Mouse (Mus musculus): Measurements from ENCODE around the gene Lsm3. TPM values are rescaled to one million over a fixed set of nuclear protein-coding genes. Genes with fewer than 3 reads are reported as not detected.
"Not testable (repeated sequence)": the region's sequence is repeated elsewhere in the genome, so short reads cannot be mapped to it uniquely, and the experiment has no call there.

Lsm3 gene
- 50.9 and 64.4 TPM in 2 replicates for polyA plus RNA-seq (2012; ENCODE audit: insufficient read depth, insufficient read length, missing spikeins)

DNA sequence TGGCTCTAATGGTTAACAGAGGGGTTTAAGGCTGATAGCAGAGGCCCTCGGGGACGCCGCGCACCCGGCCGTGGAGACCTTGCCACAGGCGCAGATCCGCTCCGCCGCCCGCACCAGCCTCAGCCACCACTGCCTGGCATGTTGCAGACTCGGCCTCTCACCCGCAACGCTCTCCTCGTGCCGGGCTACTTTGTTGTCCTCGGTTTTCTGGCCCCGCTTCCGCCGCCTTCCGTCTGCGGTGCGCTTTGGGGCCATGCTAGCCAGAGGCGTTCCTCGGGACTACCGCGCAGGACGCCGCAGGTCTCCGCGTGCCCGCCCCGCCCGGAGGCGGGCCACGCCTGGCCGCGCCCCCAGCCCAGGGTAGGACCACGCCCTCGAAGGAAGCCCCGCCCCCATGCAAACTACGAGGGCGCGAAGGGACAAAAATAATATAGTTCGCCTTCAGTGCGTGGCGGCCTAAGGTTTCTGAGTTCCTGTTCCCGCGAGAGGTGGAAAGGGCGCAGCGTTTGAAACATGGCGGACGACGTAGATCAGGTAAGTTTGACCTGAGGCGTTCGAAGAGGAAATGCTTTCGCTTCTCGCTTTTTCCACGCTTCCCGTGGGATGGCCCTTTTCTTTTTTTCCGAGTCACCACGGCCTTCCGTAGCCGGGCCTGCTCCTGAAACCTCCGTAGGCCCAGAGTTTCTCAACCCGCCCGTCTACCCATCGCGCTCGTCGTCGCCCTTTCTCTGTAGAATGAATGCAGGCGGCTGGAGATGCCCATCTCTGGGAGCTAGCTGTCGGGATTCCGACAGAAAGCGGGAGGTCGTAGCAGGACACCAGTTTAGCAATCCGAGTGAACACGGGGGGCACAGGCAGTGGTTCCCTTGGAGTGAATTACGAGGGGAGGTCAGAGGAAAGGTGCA is at the start of gene Lsm3, which contains the start of gene Xpc:
Gene Lsm3 (plus strand): TSS at position 384 of the 905 bp plus-strand sequence.
Gene Xpc (minus strand): TSS at position 344 of the 905 bp plus-strand sequence.
- Histone ChIP-seq H3K27ac (replicated peaks; ENCODE audit: low read depth, low read length) (peak within 1 kb of the TSS; percentile 53), H3K4me3 (ENCODE audit: insufficient read depth, low read depth, low read length) (peak within 1 kb of the TSS; percentile 83), H3K4me1 (ENCODE audit: control insufficient read depth, insufficient read depth, insufficient read length, low read length) (peaks cover 3% of the 10 kb centered on the region; the same call in 1 of the 2 replicates)

GRCm38 (mm10) chr6:91467106-91467505 is 48.6 kb upstream of the Lsm3 start:
- no peak overlapping the region for H3K4me3 ChIP-seq (ENCODE audit: insufficient read depth, low read depth, low read length)
- H3K4me1 ChIP-seq (ENCODE audit: control insufficient read depth, insufficient read depth, insufficient read length, low read length) = peaks cover 2% of the 10 kb centered on the region; the same call in 1 of the 2 replicates
- H3K27ac ChIP-seq (replicated peaks; ENCODE audit: low read depth, low read length) = no peak overlapping the region

DNA sequence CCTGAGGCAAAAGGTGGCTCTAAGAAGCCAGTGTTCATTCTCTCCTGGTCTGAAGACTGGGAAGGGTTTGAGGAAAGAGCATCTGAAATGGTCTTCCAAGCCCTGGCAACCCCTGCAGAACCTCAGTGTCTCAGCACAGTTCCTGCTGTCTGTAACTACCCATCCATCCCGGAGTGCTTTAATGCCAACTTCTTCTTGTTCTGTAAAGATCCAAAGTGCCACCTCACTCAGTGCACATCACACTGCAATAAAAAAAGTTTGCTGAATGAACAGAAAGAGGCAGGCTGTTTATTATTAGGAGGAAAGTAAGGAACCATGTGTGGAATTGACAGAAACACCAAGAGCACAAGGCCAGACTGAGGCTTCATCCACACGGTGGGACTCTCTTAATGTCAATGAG is 45.0 kb upstream of the Lsm3 start:
- no peak overlapping the region for H3K27ac ChIP-seq (replicated peaks; ENCODE audit: low read depth, low read length)
- peaks cover 8% of the 10 kb centered on the region; the same call in 1 of the 2 replicates for H3K4me1 ChIP-seq (ENCODE audit: control insufficient read depth, insufficient read depth, insufficient read length, low read length)
- no peak overlapping the region for H3K4me3 ChIP-seq (ENCODE audit: insufficient read depth, low read depth, low read length)

GRCm38 (mm10) chr6:91471427-91471826 is 44.3 kb upstream of the Lsm3 start:
- H3K27ac ChIP-seq (replicated peaks; ENCODE audit: low read depth, low read length); H3K4me1 ChIP-seq (ENCODE audit: control insufficient read depth, insufficient read depth, insufficient read length, low read length); H3K4me3 ChIP-seq (ENCODE audit: insufficient read depth, low read depth, low read length): not testable (repeated sequence)

GRCm38 (mm10) chr6:91472319-91472718 is 43.4 kb upstream of the Lsm3 start:
- peaks cover 8% of the 10 kb centered on the region; the same call in 1 of the 2 replicates for H3K4me1 ChIP-seq (ENCODE audit: control insufficient read depth, insufficient read depth, insufficient read length, low read length)
- H3K27ac ChIP-seq (replicated peaks; ENCODE audit: low read depth, low read length) = no peak overlapping the region
- H3K4me3 ChIP-seq (ENCODE audit: insufficient read depth, low read depth, low read length) = peak overlapping the region; percentile 77

DNA sequence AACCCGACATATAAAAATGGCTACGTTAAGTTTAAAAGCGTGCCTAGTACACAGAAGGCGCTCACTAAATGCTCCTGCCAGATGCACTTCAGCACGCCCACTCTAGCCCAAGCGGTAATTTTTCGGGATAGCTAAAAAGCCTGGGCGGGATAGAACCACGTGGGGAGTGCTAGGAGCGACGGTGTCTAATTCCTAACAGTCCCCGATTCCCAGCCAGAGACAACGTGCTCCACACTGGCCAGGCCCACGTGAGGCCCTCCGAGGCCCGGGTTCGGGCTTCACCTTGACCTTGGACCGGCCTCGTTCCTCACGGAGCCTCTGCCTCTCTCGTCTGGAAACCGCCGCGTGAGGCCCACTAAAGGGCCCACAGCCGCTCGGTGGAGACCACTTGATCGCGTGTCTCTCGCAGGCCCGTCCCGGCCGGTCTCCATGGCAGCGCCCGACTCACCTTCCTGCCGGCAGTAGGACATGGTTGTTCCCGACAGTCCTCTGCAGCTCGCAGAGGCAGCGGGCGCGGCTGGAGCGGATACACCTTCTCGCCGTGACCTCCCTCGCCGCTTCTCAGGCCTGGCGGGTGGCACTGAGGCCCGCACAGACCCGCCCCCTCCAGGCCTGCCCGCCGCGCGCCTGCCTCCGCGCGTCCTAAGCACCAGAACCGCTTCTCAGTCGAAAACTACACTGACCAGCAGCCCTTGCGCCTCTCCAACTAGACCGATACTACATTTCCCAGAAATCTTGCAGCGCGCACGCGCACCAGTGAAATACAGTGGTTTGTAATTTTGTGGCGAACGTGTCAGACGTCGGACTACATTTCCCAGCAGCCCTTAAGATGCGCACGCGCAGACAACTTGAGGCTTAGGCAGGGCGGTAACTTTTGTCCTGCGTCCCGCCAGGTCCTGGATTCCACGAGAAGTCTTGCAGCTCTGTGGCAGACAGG is 42.6 kb upstream of the Lsm3 start, which contains the start of the genes Chchd4 and Tmem43:
Gene Chchd4 (minus strand): TSS at position 679 of the 937 bp plus-strand sequence.
Gene Tmem43 (plus strand): TSS at position 836 of the 937 bp plus-strand sequence.
- H3K4me3 ChIP-seq (ENCODE audit: insufficient read depth, low read depth, low read length) = peak within 1 kb of the TSS; percentile 82
- H3K27ac ChIP-seq (replicated peaks; ENCODE audit: low read depth, low read length) = peak within 1 kb of the TSS; percentile 79
- peaks cover 8% of the 10 kb centered on the region; the same call in 1 of the 2 replicates for H3K4me1 ChIP-seq (ENCODE audit: control insufficient read depth, insufficient read depth, insufficient read length, low read length)

DNA sequence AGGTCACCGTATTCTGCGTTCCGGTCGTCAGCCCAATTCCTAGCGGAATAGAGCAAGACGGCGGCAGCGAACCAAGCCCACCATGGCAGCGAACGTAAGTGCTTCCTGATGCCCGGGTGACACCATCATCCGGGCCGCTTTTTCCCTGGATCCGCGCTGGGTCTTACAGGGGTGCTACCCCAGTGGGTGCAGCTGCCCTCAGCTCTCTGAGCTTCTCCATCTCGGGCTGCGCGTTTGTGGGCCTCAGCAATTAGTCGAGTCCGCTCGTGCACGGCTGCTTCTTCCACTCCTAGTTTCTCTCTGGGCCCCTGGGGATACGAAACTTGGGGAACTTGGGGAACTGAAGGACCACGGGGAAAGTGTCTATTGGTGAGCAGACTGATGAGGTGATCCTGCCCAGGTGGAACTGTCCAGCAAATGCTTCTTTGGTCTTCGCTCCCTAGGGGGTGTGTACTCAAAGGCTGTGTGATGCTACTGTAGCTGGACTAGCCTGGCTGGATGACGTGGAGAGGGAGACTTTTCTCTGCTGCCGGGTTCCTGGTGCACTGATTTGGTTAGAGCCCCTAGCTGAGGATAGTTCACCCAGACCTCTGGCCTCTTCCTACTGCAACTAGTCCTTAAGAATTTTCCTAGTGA is 41.8 kb upstream of the Lsm3 start:
- Histone ChIP-seq H3K27ac (replicated peaks; ENCODE audit: low read depth, low read length) (0 out of 2 replicates have a peak overlapping the region, but pooled peaks have one; percentile 9), H3K4me3 (ENCODE audit: insufficient read depth, low read depth, low read length) (peak overlapping the region; percentile 82), H3K4me1 (ENCODE audit: control insufficient read depth, insufficient read depth, insufficient read length, low read length) (peaks cover 8% of the 10 kb centered on the region; the same call in 1 of the 2 replicates)

- H3K4me3 ChIP-seq (ENCODE audit: insufficient read depth, low read depth, low read length) = peak overlapping the region; percentile 82
- H3K4me1 ChIP-seq (ENCODE audit: control insufficient read depth, insufficient read depth, insufficient read length, low read length) = peaks cover 8% of the 10 kb centered on the region; the same call in 1 of the 2 replicates
- H3K27ac ChIP-seq (replicated peaks; ENCODE audit: low read depth, low read length) = no peak overlapping the region
These were observed 41.1 kb upstream of the Lsm3 start for GRCm38 (mm10) chr6:91474441-91475190.

DNA sequence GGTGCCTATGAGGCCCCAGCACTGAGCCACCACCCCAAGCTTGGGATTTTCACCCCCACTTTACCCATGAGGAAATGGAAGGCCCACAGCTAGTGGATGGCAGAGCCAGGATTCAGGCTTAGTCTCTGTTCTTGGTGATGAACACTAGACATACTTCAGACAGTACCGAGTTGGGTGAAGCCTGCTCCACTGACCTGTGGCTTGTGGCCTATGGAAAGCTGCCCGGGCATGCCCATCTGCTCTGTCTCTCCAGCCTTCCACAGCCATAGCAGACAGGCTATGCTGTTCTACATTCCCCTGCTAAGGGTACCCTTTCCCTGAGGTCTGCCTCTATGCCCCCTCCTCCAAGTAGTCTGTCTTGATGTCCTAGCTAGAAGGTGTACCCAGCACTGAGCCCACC is 39.2 kb upstream of the Lsm3 start:
- peaks cover 8% of the 10 kb centered on the region; the same call in 1 of the 2 replicates for H3K4me1 ChIP-seq (ENCODE audit: control insufficient read depth, insufficient read depth, insufficient read length, low read length)

DNA sequence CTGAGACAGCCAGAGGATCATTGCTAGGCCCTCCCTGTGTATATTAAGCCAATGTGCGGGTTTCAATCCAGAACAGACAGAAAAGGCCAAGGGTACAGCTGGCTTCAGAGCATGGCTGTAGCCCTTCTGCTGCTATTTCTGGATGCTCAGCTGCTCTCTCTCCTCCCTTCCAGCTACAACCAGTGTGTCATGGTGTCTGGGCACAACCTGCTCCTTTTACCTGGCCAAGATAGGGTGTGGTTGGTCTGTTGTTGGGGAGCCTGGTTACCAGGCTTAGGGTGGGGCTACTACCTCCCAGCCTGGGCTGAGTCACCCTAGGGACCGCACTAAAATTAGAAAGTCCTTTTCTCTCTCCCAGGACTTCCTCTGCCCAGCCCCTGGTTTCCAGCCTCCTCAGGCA is 32.4 kb upstream of the Lsm3 start:
- no peak overlapping the region for H3K27ac ChIP-seq (replicated peaks; ENCODE audit: low read depth, low read length)
- H3K4me3 ChIP-seq (ENCODE audit: insufficient read depth, low read depth, low read length) = no peak overlapping the region

More for the DNA sequence above, 39.2 kb upstream of the Lsm3 start:
- Histone ChIP-seq H3K4me3 (ENCODE audit: insufficient read depth, low read depth, low read length) (no peak overlapping the region), H3K27ac (replicated peaks; ENCODE audit: low read depth, low read length) (no peak overlapping the region)

GRCm38 (mm10) chr6:91486736-91487453 is 28.8 kb upstream of the Lsm3 start:
- H3K4me1 ChIP-seq (ENCODE audit: control insufficient read depth, insufficient read depth, insufficient read length, low read length) = 0 out of 2 replicates have a peak, but pooled peaks cover 2% of the 10 kb centered on the region
- H3K27ac ChIP-seq (replicated peaks; ENCODE audit: low read depth, low read length) = 0 out of 2 replicates have a peak overlapping the region, but pooled peaks have one; percentile 39
- H3K4me3 ChIP-seq (ENCODE audit: insufficient read depth, low read depth, low read length) = no peak overlapping the region

More for the DNA sequence above, 32.4 kb upstream of the Lsm3 start:
- no peaks in the 10 kb centered on the region for H3K4me1 ChIP-seq (ENCODE audit: control insufficient read depth, insufficient read depth, insufficient read length, low read length)

- H3K4me3 ChIP-seq (ENCODE audit: insufficient read depth, low read depth, low read length) = no peak overlapping the region
- H3K27ac ChIP-seq (replicated peaks; ENCODE audit: low read depth, low read length) = peak overlapping the region; percentile 75
- H3K4me1 ChIP-seq (ENCODE audit: control insufficient read depth, insufficient read depth, insufficient read length, low read length) = 0 out of 2 replicates have a peak, but pooled peaks cover 2% of the 10 kb centered on the region
These were observed 27.1 kb upstream of the Lsm3 start for GRCm38 (mm10) chr6:91488496-91489212.
